10 mouse cellular contexts compared by ENCODE assay signal in genomic region chr7:129257374-129258018, GRCm38 (mm10). TPM values are rescaled to one million over a fixed set of nuclear protein-coding genes. Genes with fewer than 3 reads are reported as not detected.
DNase-seq lines count a peak whose midpoint lies in the region; ATAC-seq and TF ChIP-seq lines count a peak whose summit lies in the region.
"Had no signal": no experiment of that assay in that cellular context is flagged by ENCODE, and none has a peak within 500 bp of the region (broad histone marks: within the 10 kb centered on the region; RNA-seq: fewer than 3 reads in every experiment).

No protein-coding gene starts in this region.

- no peaks in the 10 kb centered on the region for H3K9me3 ChIP-seq in heart, embryonic 16.5 days (replicated peaks; ENCODE audit: control insufficient read depth, low read length)
- H3K9me3 ChIP-seq in hindbrain, embryonic 10.5 days = no peaks in the 10 kb centered on the region
- H3K9me3 ChIP-seq in midbrain, embryonic 12.5 days = no peaks in the 10 kb centered on the region
- H3K9me3 ChIP-seq in lung, postnatal 0 days (ENCODE audit: low read length) = no peaks in the 10 kb centered on the region

- TF ChIP-seq POLR2A in cortical plate, adult 2 months (IDR thresholded peaks at IDR 0.05; ENCODE audit: extremely low read depth, insufficient read depth, low read length) = no peak

- no peaks in the 10 kb centered on the region for H3K36me3 ChIP-seq in heart, embryonic 16.5 days (ENCODE audit: control insufficient read depth, insufficient read depth)
- H3K36me3 ChIP-seq in hindbrain, embryonic 10.5 days = no peaks in the 10 kb centered on the region
- no peaks in the 10 kb centered on the region for H3K36me3 ChIP-seq in midbrain, embryonic 12.5 days
- H3K36me3 ChIP-seq in lung, postnatal 0 days (ENCODE audit: insufficient read depth, low read length) = no peaks in the 10 kb centered on the region

- H3K4me2 ChIP-seq in heart, embryonic 16.5 days (ENCODE audit: low read depth, low read length) = peak overlapping the region; percentile 69
- H3K4me2 ChIP-seq in midbrain, embryonic 12.5 days (replicated peaks) = peak overlapping the region; percentile 94
- H3K4me2 ChIP-seq in lung, postnatal 0 days (replicated peaks; ENCODE audit: low read depth, low read length) = no peak overlapping the region; the same call in 1 of the 2 replicates

- H3K9ac ChIP-seq in heart, embryonic 16.5 days (ENCODE audit: low read length) = no peak overlapping the region
- peak overlapping the region; percentile 60; the same call in 1 of the 2 replicates for H3K9ac ChIP-seq in midbrain, embryonic 12.5 days (replicated peaks)
- no peak overlapping the region for H3K9ac ChIP-seq in lung, postnatal 0 days (replicated peaks; ENCODE audit: low read depth)

- peaks cover 44% of the 10 kb centered on the region for H3K27me3 ChIP-seq in heart, embryonic 16.5 days (ENCODE audit: control insufficient read depth, insufficient read depth, low read length)
- H3K27me3 ChIP-seq in hindbrain, embryonic 10.5 days (ENCODE audit: insufficient read depth, poor library complexity, severe bottlenecking) = peaks cover 51% of the 10 kb centered on the region
- H3K27me3 ChIP-seq in midbrain, embryonic 12.5 days = peaks cover 45% of the 10 kb centered on the region
- H3K27me3 ChIP-seq in lung, postnatal 0 days (replicated peaks; ENCODE audit: insufficient read depth, low read length) = peaks cover 21% of the 10 kb centered on the region

- no peaks in the 10 kb centered on the region for H3K4me1 ChIP-seq in heart, embryonic 16.5 days (ENCODE audit: control insufficient read depth, insufficient read depth, low read length)
- no peaks in the 10 kb centered on the region for H3K4me1 ChIP-seq in cortical plate, adult 2 months (ENCODE audit: control insufficient read depth, insufficient read depth, low read length)
- H3K4me1 ChIP-seq in hindbrain, embryonic 10.5 days (replicated peaks) = peaks cover 26% of the 10 kb centered on the region
- peaks cover 24% of the 10 kb centered on the region for H3K4me1 ChIP-seq in midbrain, embryonic 12.5 days
- no peaks in the 10 kb centered on the region for H3K4me1 ChIP-seq in lung, postnatal 0 days (ENCODE audit: insufficient read depth, low read depth, low read length)

- peak overlapping the region; percentile 45; the same call in 1 of the 2 replicates for H3K4me3 ChIP-seq in heart, embryonic 16.5 days (ENCODE audit: low read length)
- peak overlapping the region; percentile 23 for H3K4me3 ChIP-seq in cortical plate, adult 2 months (ENCODE audit: insufficient read depth, low read length)
- peak overlapping the region; percentile 68 for H3K4me3 ChIP-seq in hindbrain, embryonic 10.5 days
- peak overlapping the region; percentile 59 for H3K4me3 ChIP-seq in midbrain, embryonic 12.5 days
- H3K4me3 ChIP-seq in lung, postnatal 0 days (ENCODE audit: low read depth, low read length) = no peak overlapping the region

- no peak for TF ChIP-seq EP300 in lung, postnatal 0 days (IDR thresholded peaks at IDR 0.05)

- ATAC-seq in heart, embryonic 16.5 days (replicated peaks; ENCODE audit: extremely low read depth, insufficient read depth, low FRiP score) = no peak
- ATAC-seq in midbrain, embryonic 12.5 days (ENCODE audit: low FRiP score, low read depth) = peak; percentile 5; the same call in 1 of the 2 replicates
- no peak for ATAC-seq in erythroid progenitor cell, adult 5-6 weeks (replicated peaks; ENCODE audit: low FRiP score, poor library complexity, severe bottlenecking)
- no peak for ATAC-seq in lung, postnatal 0 days

- no peak overlapping the region for H3K27ac ChIP-seq in heart, embryonic 16.5 days (ENCODE audit: low read length)
- no peak overlapping the region for H3K27ac ChIP-seq in cortical plate, adult 2 months (ENCODE audit: insufficient read depth, low read length)
- H3K27ac ChIP-seq in hindbrain, embryonic 10.5 days = peak overlapping the region; percentile 85
- no peak overlapping the region for H3K27ac ChIP-seq in midbrain, embryonic 12.5 days (replicated peaks)
- H3K27ac ChIP-seq in lung, postnatal 0 days (ENCODE audit: low read length) = no peak overlapping the region

- no peak for TF ChIP-seq CTCF in cortical plate, adult 2 months (IDR thresholded peaks at IDR 0.05; ENCODE audit: extremely low read depth, insufficient read depth, low read length)
- no peak for TF ChIP-seq CTCF in lung, postnatal 0 days (IDR thresholded peaks at IDR 0.05)

- WGBS in heart, embryonic 16.5 days = 14% methylated on average over 13 of the region's 13 CpGs
- 9% methylated on average over 13 of the region's 13 CpGs for WGBS in hindbrain, embryonic 10.5 days
- 12% methylated on average over 13 of the region's 13 CpGs for WGBS in midbrain, embryonic 12.5 days
- WGBS in lung, postnatal 0 days = 19% methylated on average over 13 of the region's 13 CpGs

- no peak for DNase-seq in heart, adult 9 months (ENCODE audit: low spot score in 2 of 2)
- DNase-seq in hindbrain, embryonic 10.5 days (ENCODE audit: low spot score) = peak; percentile 18
- no peak for DNase-seq in B cell, adult 2 months
- no peak for DNase-seq in lung, postnatal 0 days (ENCODE audit: low spot score)
- DNase-seq: thymus, postnatal 25 days had no signal

RNA-seq across cellular contexts. Expression of gene Plpp4, which starts 0.7 kb away (rescaled TPM):
- 0.49 and 0.85 TPM in 2 replicates for polyA plus RNA-seq in heart, embryonic 16.5 days (2015; fragmentation: Nextera tagmentation; extraction: Ambion mirVana)
- 7.9 TPM in 2 replicates for polyA plus RNA-seq in cortical plate, adult 2 months (2012; rRNA removed)
- polyA plus RNA-seq in hindbrain, embryonic 10.5 days (2016; fragmentation: Nextera tagmentation; extraction: Ambion mirVana) = 1.4 and 1.6 TPM in 2 replicates
- polyA plus RNA-seq in midbrain, embryonic 12.5 days (2016; fragmentation: Nextera tagmentation; extraction: Ambion mirVana) = 2.4 and 5.5 TPM in 2 replicates
- not detected in 2 replicates for total RNA-seq in erythroid progenitor cell, adult 5-6 weeks (2015; ENCODE audit: low replicate concordance)
- not detected in 2 replicates for total RNA-seq in erythroid progenitor cell, adult 5-6 weeks (2017; ENCODE audit: low replicate concordance)
- 0.54 and 0.67 TPM in 2 replicates for polyA plus RNA-seq in lung, postnatal 0 days (2015; fragmentation: Nextera tagmentation; extraction: Ambion mirVana)
- polyA plus RNA-seq: gonadal fat pad, adult 2 months had no signal
